Mouse (Mus musculus) G1E-ER4 (cell line): Measurements from ENCODE around the gene Swi5. TPM values are rescaled to one million over a fixed set of nuclear protein-coding genes. Genes with fewer than 3 reads are reported as not detected.

Experiments used
- GATA1 ChIP-seq: IDR thresholded peaks from one replicate; pipeline ENCODE4 v1.8.0; 2012; ENCODE audit warnings: low read length, inconsistent platforms
- polyA plus RNA-seq: library from polyadenylated mRNA; stranded (reverse); fragments of >175 nt; gene quantifications from 2 replicates; pipeline ENCODE4 v1.2.3, GENCODE M21; 2012

Swi5 gene
- polyA plus RNA-seq, 1 experiment, result 127 TPM

- no peak for TF ChIP-seq GATA1
Measured at GRCm38 (mm10) chr2:32299469-32299868, 11.6 kb upstream of the Swi5 start.

DNA sequence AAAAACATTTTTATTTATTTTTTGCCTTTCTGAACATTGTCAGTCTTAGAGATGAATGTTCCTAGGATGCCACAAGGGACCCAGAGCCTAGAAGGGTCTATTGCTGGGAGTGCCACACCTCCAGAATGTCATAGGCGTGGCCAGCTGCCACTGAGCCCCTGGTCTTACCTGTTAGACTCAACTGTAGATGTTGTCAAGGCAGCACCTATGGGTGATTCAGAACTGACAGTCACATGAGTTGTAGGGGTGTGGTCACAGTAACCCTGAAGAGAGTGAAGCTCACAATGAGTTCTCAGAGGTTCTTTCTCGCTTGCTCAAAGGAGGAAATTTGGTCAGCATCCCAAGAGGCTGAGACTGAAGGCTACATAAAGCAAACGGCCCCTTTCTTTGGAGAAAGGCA lies 7.4 kb upstream of the Swi5 start:
- no peak for TF ChIP-seq GATA1

- TF ChIP-seq GATA1, result no peak
Measured at GRCm38 (mm10) chr2:32294348-32294747, 6.5 kb upstream of the Swi5 start.

GRCm38 (mm10) chr2:32289578-32289977 lies 1.7 kb upstream of the Swi5 start:
- no peak for TF ChIP-seq GATA1

- TF ChIP-seq GATA1, result no peak
Measured at GRCm38 (mm10) chr2:32288371-32288931, 576 bp upstream of the Swi5 start.

DNA sequence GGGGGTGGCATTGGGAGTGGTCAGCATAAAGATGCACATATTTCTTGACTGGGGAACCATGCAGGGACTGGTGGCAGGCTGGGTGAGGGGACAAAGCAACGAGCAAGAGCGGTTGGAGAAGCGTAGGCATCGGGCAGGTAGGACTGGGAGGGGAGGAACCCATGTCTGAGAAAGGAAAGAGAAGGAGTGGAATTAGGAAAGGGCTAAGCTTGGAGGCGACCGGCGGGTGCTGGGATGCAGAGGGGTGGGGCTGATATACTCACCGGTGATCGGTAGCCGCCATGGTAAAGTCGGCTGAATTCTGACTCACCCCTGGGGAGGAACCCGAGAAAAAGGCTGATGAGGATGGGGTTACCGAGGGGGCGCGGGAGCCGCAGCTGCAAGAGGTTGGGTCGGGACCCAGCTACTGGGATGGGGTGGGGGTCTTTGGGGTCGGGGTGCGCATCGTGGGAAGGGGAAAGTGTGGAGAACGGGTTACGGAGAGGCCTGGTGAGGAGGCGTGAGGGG lies 488 bp downstream of the Swi5 start, which contains the start of gene Golga2:
Gene Golga2 (plus strand): TSS at position 51 of the 507 bp plus-strand sequence.
- no peak for TF ChIP-seq GATA1

DNA sequence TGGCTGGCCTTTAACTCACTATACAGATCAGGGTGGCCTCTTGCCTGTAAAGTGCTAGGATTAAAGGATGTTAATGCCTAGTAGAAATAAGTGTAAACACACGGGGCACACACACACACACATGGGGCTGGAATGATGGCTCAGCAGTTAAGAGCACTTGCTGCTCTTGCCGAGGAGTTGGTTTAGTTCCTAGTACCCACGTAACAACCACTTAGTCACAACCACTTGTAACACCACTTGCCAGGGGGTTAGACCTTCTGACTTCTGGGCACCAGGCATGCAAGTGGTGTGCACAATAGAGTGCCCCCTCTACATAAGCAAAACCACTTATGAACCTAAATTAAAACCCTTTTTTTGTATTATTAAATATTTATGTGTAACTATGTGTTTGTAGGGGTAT lies 3.9 kb downstream of the Swi5 start:
- no peak for TF ChIP-seq GATA1

DNA sequence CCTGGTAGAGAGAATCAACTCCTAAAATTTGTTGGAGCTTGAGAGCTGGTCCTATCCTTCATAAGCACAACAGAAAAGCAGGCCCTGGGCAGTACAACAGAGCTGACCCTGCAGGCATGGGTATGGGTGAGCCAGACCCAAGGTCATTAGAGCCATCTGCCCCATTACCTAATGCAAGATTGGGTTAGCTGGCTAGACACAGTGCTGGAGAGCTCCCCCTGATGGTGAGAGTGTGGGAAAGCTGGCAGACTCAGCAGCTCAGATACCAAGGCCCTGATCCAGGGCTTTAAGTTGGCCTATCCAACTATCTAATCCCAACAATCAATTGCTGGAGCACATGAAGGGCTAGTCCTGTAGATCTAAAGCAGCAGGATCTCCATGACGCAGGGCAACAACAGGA lies 5.1 kb downstream of the Swi5 start:
- no peak for TF ChIP-seq GATA1

- no peak for TF ChIP-seq GATA1
Measured at GRCm38 (mm10) chr2:32282289-32282688, 5.6 kb downstream of the Swi5 start.

GRCm38 (mm10) chr2:32275823-32276222 lies 12.1 kb downstream of the Swi5 start:
- no peak for TF ChIP-seq GATA1

DNA sequence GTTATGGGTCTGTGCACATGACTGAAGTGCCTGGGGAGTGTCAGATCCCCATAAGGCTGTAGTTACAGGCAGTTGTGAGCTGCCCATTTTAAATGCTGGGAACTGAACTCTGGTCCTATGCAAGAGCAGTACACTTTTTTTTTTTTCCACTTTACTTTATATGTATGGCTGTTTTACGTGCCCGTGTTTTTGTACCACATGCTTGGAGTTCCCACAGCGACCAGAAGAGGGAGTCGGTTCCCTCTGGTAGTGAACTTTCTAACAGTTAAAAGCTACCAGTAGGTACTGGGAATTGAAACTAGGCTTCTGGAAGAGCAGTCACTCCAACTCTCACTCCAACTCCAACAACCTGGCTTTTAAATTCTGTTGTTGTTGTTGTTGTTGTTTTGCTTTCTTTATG lies 27.2 kb downstream of the Swi5 start:
- TF ChIP-seq GATA1, result no peak

GRCm38 (mm10) chr2:32259657-32260417 lies 28.0 kb downstream of the Swi5 start, which contains the start of gene Uck1:
TSS of gene Uck1 (minus strand) at chr2:32260159.
- no peak for TF ChIP-seq GATA1

DNA sequence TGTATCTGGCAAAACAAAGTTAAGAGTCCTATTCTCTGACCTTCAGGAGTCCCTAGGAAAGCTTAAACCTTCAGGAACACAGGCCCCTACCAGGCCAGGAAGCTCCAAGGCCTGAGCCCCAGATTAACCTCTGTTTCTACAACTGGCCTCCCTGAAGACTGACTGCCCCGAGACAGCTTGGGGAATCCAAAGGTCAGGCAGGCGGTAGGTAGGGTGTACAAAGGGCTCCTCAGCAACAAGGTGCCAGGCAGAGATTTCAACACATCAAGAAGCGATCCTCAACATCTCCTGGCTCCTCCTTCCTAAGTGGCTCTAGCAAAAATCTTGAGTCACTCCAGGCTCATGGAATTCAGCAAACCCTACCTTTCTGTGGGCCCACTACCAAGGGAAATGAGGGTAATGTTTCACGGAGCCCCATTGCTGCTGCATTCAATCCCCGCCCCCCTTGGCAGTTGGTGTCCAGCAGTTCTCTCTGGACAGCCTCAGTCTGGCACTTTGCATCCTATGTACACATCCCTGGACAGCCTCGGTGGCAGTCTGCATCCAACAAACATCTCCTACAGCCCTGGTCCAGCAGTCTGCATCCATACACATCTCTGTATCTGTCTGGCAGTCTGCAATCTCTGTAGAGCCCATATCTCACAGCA lies 28.9 kb downstream of the Swi5 start:
- no peak for TF ChIP-seq GATA1

GRCm38 (mm10) chr2:32256273-32256672 lies 31.6 kb downstream of the Swi5 start:
- TF ChIP-seq GATA1, result no peak

GRCm38 (mm10) chr2:32254563-32254962 lies 33.3 kb downstream of the Swi5 start:
- no peak for TF ChIP-seq GATA1

DNA sequence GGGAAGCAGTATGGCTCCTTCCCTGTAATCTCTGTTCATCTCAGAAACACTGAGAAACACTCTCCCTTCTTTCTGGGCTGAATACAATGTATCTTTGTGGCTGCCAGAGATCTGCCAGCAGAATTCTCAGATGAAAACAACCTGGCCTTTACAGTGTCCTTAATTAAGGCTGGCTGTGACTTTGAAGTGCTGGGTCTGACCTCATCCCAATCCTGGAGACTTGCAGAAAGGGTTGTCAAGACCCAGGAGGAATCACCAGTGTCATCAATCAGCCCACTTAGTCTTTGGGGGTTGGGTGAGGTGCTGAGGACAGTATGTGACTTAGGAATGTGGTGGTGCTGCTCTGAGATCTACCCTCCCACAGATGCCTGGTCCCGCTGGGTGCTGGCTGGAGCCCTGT lies 34.5 kb downstream of the Swi5 start:
- no peak for TF ChIP-seq GATA1
